Mouse (Mus musculus): Measurements from ENCODE around the gene 9930111J21Rik1. TPM values are rescaled to one million over a fixed set of nuclear protein-coding genes. Genes with fewer than 3 reads are reported as not detected.
"Not testable (repeated sequence)": the region's sequence is repeated elsewhere in the genome, so short reads cannot be mapped to it uniquely, and the experiment has no call there.

Gene 9930111J21Rik1
- polyA plus RNA-seq, 1 experiment from 2014 or later, result 0.12 TPM

GRCm38 (mm10) chr11:48901567-48901930 is 77.6 kb downstream of the 9930111J21Rik1 start:
- not testable (repeated sequence) for H3K4me1 ChIP-seq (ENCODE audit: control insufficient read depth, insufficient read depth, low read length); H3K27ac ChIP-seq (replicated peaks; ENCODE audit: low read depth, low read length); DNase-seq (ENCODE audit: low spot score); H3K27me3 ChIP-seq (ENCODE audit: control insufficient read depth, insufficient read depth, low read length); H3K36me3 ChIP-seq (ENCODE audit: control insufficient read depth, insufficient read depth, low read length); H3K9ac ChIP-seq (ENCODE audit: low read length); H3K4me3 ChIP-seq (ENCODE audit: low read depth, low read length); H3K4me2 ChIP-seq (ENCODE audit: low read depth, severe bottlenecking); H3K9me3 ChIP-seq (ENCODE audit: control insufficient read depth, low read length); ATAC-seq (ENCODE audit: insufficient number of reproducible peaks, low FRiP score, low TSS enrichment, low read depth)
- 100% methylated on average over 1 of the region's 1 CpGs for WGBS

- DNase-seq (ENCODE audit: low spot score); H3K27me3 ChIP-seq (ENCODE audit: control insufficient read depth, insufficient read depth, low read length); H3K9me3 ChIP-seq (ENCODE audit: control insufficient read depth, low read length); H3K27ac ChIP-seq (replicated peaks; ENCODE audit: low read depth, low read length); H3K4me1 ChIP-seq (ENCODE audit: control insufficient read depth, insufficient read depth, low read length); H3K4me3 ChIP-seq (ENCODE audit: low read depth, low read length); ATAC-seq (ENCODE audit: insufficient number of reproducible peaks, low FRiP score, low TSS enrichment, low read depth); H3K36me3 ChIP-seq (ENCODE audit: control insufficient read depth, insufficient read depth, low read length); H3K4me2 ChIP-seq (ENCODE audit: low read depth, severe bottlenecking); H3K9ac ChIP-seq (ENCODE audit: low read length): not testable (repeated sequence)
- 82% methylated on average over 6 of the region's 6 CpGs for WGBS
These were observed 78.3 kb downstream of the 9930111J21Rik1 start for GRCm38 (mm10) chr11:48900654-48901566.

- no peak overlapping the region for H3K4me3 ChIP-seq (ENCODE audit: low read depth, low read length)
- H3K9me3 ChIP-seq (ENCODE audit: control insufficient read depth, low read length), result no peaks in the 10 kb centered on the region
- WGBS, result 74% methylated on average over 2 of the region's 2 CpGs
- H3K27ac ChIP-seq (replicated peaks; ENCODE audit: low read depth, low read length), result no peak overlapping the region
- no peaks in the 10 kb centered on the region for H3K27me3 ChIP-seq (ENCODE audit: control insufficient read depth, insufficient read depth, low read length)
- ATAC-seq (ENCODE audit: insufficient number of reproducible peaks, low FRiP score, low TSS enrichment, low read depth), result no peak
- no peaks in the 10 kb centered on the region for H3K4me1 ChIP-seq (ENCODE audit: control insufficient read depth, insufficient read depth, low read length)
- H3K36me3 ChIP-seq (ENCODE audit: control insufficient read depth, insufficient read depth, low read length), result no peaks in the 10 kb centered on the region
- no peak overlapping the region for H3K9ac ChIP-seq (ENCODE audit: low read length)
- H3K4me2 ChIP-seq (ENCODE audit: low read depth, severe bottlenecking), result no peak overlapping the region
- no peak for DNase-seq (ENCODE audit: low spot score)
These were observed 80.3 kb downstream of the 9930111J21Rik1 start for GRCm38 (mm10) chr11:48898812-48899431.

Other genes starting within 250 kb of the 9930111J21Rik1 start
- gene Rack1, start 179.1 kb downstream of the 9930111J21Rik1 start, polyA plus RNA-seq (2014; fragmentation: Nextera tagmentation; extraction: Ambion mirVana), result 805 and 864 TPM in 2 replicates
- 5.7 TPM in 2 replicates for gene Trim41, start 162.0 kb downstream of the 9930111J21Rik1 start, polyA plus RNA-seq (2014; fragmentation: Nextera tagmentation; extraction: Ambion mirVana)
- gene Trim7, start 153.3 kb downstream of the 9930111J21Rik1 start, polyA plus RNA-seq (2014; fragmentation: Nextera tagmentation; extraction: Ambion mirVana), result 0.25 and 0.41 TPM in 2 replicates
- 9.4 and 13.5 TPM in 2 replicates for gene Gm12184, start 152.7 kb downstream of the 9930111J21Rik1 start, polyA plus RNA-seq (2014; fragmentation: Nextera tagmentation; extraction: Ambion mirVana)
- gene Irgm1, start 107.7 kb downstream of the 9930111J21Rik1 start, polyA plus RNA-seq (2014; fragmentation: Nextera tagmentation; extraction: Ambion mirVana), result 1.1 and 1.7 TPM in 2 replicates
- gene Gm5431, start 77.2 kb downstream of the 9930111J21Rik1 start, polyA plus RNA-seq (2014; fragmentation: Nextera tagmentation; extraction: Ambion mirVana), result 0.34 TPM in 1 of 2 replicates, not detected in the other
- gene Psme2b, start 33.2 kb downstream of the 9930111J21Rik1 start, polyA plus RNA-seq (2014; fragmentation: Nextera tagmentation; extraction: Ambion mirVana), result 0.91 and 2.0 TPM in 2 replicates
- gene Olfr56, start 509 bp downstream of the 9930111J21Rik1 start, polyA plus RNA-seq (2014; fragmentation: Nextera tagmentation; extraction: Ambion mirVana), result not detected in 2 replicates
- not detected in 2 replicates for gene Gm12185, start 12.8 kb upstream of the 9930111J21Rik1 start, polyA plus RNA-seq (2014; fragmentation: Nextera tagmentation; extraction: Ambion mirVana)
- gene Tgtp1, start 14.8 kb upstream of the 9930111J21Rik1 start, polyA plus RNA-seq (2014; fragmentation: Nextera tagmentation; extraction: Ambion mirVana), result not detected in 2 replicates
- gene 9930111J21Rik2, start 71.8 kb upstream of the 9930111J21Rik1 start, polyA plus RNA-seq (2014; fragmentation: Nextera tagmentation; extraction: Ambion mirVana), result 0.03 and 0.17 TPM in 2 replicates
- gene Tgtp2, start 84.8 kb upstream of the 9930111J21Rik1 start, polyA plus RNA-seq (2014; fragmentation: Nextera tagmentation; extraction: Ambion mirVana), result not detected in 2 replicates
- 0.51 and 0.61 TPM in 2 replicates for gene Ifi47, start 97.2 kb upstream of the 9930111J21Rik1 start, polyA plus RNA-seq (2014; fragmentation: Nextera tagmentation; extraction: Ambion mirVana)
- not detected in 2 replicates for gene Olfr1396, start 135.5 kb upstream of the 9930111J21Rik1 start, polyA plus RNA-seq (2014; fragmentation: Nextera tagmentation; extraction: Ambion mirVana)
- gene Olfr1395, start 162.9 kb upstream of the 9930111J21Rik1 start, polyA plus RNA-seq (2014; fragmentation: Nextera tagmentation; extraction: Ambion mirVana), result not detected in 2 replicates
- not detected in 2 replicates for gene Olfr1394, start 175.0 kb upstream of the 9930111J21Rik1 start, polyA plus RNA-seq (2014; fragmentation: Nextera tagmentation; extraction: Ambion mirVana)
- 0.88 and 0.91 TPM in 2 replicates for gene Btnl9, start 207.8 kb upstream of the 9930111J21Rik1 start, polyA plus RNA-seq (2014; fragmentation: Nextera tagmentation; extraction: Ambion mirVana)
- 54.1 and 58.0 TPM in 2 replicates for gene Zfp62, start 223.9 kb upstream of the 9930111J21Rik1 start, polyA plus RNA-seq (2014; fragmentation: Nextera tagmentation; extraction: Ambion mirVana)